Mouse (Mus musculus) spleen, adult 2 months (tissue): ENCODE measurements at regions not wholly inside any gene's neighbourhood (a gene's known extent, or its start where the extent isn't known, plus 50 kb on each side); places are given as distances from the start of the nearest gene placed in this dataset.

Experiments
- CTCF ChIP-seq: fragments of 200-500 bp; IDR thresholded peaks from 2 replicates; pipeline ENCODE4 v1.5.1; 2011; ENCODE audit warnings: mild to moderate bottlenecking, inconsistent platforms; ENCODE audit not compliant: insufficient read depth, insufficient read length, insufficient replicate concordance; ENCODE audit errors: extremely low read depth
- POLR2A ChIP-seq: fragments of 200-500 bp; IDR thresholded peaks from 2 replicates; pipeline ENCODE4 v1.6.1; 2011; ENCODE audit warnings: low read depth, low read length, inconsistent platforms

DNA sequence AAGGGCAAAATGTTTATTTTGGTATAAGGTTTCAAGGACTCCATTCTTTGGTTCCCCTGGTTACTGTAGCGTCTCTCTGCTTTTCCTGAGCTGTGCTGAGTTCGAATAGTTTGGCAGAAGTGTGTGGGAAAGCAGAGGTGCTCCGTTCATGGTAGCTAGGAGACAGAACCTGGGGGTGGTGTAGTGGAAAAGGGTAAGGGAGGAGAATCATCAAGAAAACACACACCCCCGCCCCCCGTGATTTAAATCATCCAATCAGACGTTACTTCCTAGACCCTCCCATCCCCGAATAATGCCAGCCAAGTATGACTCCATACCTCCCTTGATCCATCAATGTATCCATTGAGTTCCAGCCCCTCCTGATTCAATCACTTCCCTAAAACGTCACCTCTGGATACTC is 418.6 kb upstream of the Id4 start:
- TF ChIP-seq CTCF (no peak), POLR2A (no peak)
